Mouse (Mus musculus) forebrain, embryonic 14.5 days (tissue): ENCODE results near the gene Elmod1. TPM values are rescaled to one million over a fixed set of nuclear protein-coding genes. Genes with fewer than 3 reads are reported as not detected.
"Not testable (repeated sequence)": the region's sequence is repeated elsewhere in the genome, so short reads cannot be mapped to it uniquely, and the experiment has no call there.

Experiments
- ATAC-seq: fragments of 200-750 bp; cut with Nextera tagmentation; 2 replicates; pipeline ENCODE4 v1.8.0; 2017; ENCODE audit warnings: mild to moderate bottlenecking, moderate library complexity
- DNase-seq: peaks from one replicate; pipeline ENCODE4 v3.0.0-alpha.2; 2015; ENCODE audit warnings: low spot score
- H3K27ac ChIP-seq: fragments of 300-500 bp; sonication (generic); 2 replicates; pipeline ENCODE4 v1.5.1; 2014; ENCODE audit warnings: low read depth, mild to moderate bottlenecking, control low read depth, low read length, moderate library complexity
- H3K27me3 ChIP-seq: fragments of 300-500 bp; sonication (generic); replicated peaks from 2 replicates; pipeline ENCODE4 v1.6.1; 2014; ENCODE audit warnings: low read length, control low read depth, mixed read lengths; ENCODE audit not compliant: control insufficient read depth, insufficient read depth
- H3K36me3 ChIP-seq: fragments of 300-500 bp; sonication (generic); 2 replicates; pipeline ENCODE4 v1.6.1; 2014; ENCODE audit warnings: low read length, control low read depth; ENCODE audit not compliant: control insufficient read depth, insufficient read depth
- H3K4me1 ChIP-seq: fragments of 300-500 bp; sonication (generic); 2 replicates; pipeline ENCODE4 v1.6.1; 2014; ENCODE audit warnings: antibody characterized with exemption, low read length, control low read depth; ENCODE audit not compliant: control insufficient read depth, insufficient read depth
- H3K4me2 ChIP-seq: fragments of 300-500 bp; sonication (generic); 2 replicates; pipeline ENCODE4 v1.6.1; 2014; ENCODE audit warnings: mild to moderate bottlenecking, control low read depth, low read length
- H3K4me3 ChIP-seq: fragments of 300-500 bp; sonication (generic); 2 replicates; pipeline ENCODE4 v1.5.1; 2014; ENCODE audit warnings: low read depth, low read length, control low read depth
- H3K9ac ChIP-seq: fragments of 300-500 bp; sonication (generic); 2 replicates; pipeline ENCODE4 v1.6.1; 2014; ENCODE audit warnings: mild to moderate bottlenecking, low read length, control low read depth, moderate library complexity
- H3K9me3 ChIP-seq: fragments of 300-500 bp; sonication (generic); replicated peaks from 2 replicates; pipeline ENCODE4 v1.6.1; 2016; ENCODE audit warnings: low read length, control low read depth, mixed read lengths; ENCODE audit not compliant: control insufficient read depth
- WGBS: fragments of 180-500 bp; shearing (Covaris S2); extraction: QIAGEN DNeasy Blood & Tissue Kit; methylation state at CpG from one replicate; pipeline ENCODE4 v1.1.7; 2014; 5-methylcytosine and 5-hydroxymethylcytosine counted together
- polyA plus RNA-seq: library from polyadenylated mRNA; unstranded; fragments of >200 nt; fragmentation: Nextera tagmentation; extraction: Ambion mirVana; gene quantifications from 2 replicates; pipeline ENCODE4 v1.2.1, GENCODE M21; 2014

Elmod1 gene
- polyA plus RNA-seq: 11.6 and 19.5 TPM in 2 replicates

DNA sequence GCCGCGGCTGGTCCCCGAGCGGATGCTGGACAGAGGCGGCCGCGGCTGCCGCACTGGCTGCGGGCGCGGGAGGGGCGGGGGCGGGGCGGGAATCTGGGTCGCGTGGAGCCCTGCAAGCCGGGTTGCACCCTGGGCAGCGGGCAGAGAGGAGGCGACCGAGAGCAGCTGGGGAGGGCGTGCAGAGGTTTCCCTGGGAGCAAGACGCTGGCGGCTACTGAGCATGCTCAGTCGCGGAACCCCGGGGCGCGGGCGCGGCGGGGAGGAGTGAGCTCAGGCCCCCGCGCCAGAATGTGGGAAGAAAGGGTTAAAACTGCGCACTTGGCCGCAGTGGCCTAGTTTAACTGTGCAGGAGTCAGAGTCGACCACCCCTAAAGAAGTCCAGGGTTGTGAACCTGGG is at the start of gene Elmod1:
TSS of gene Elmod1 (minus strand) at position 180 of the 397 bp plus-strand sequence.
- Histone ChIP-seq H3K4me2 (peak within 1 kb of the TSS; percentile 89), H3K36me3 (no peaks in the 10 kb centered on the region), H3K27ac (peak within 1 kb of the TSS; percentile 82), H3K27me3 (no peaks in the 10 kb centered on the region; the same call in 1 of the 2 replicates), H3K4me3 (peak within 1 kb of the TSS; percentile 75), H3K9ac (peak within 1 kb of the TSS; percentile 84), H3K4me1 (no peaks in the 10 kb centered on the region; the same call in 1 of the 2 replicates), H3K9me3 (no peaks in the 10 kb centered on the region)
- under 1% methylated on average over 28 of the region's 36 CpGs for WGBS
- DNase-seq (peak; percentile 74), ATAC-seq (peak; percentile 89)

DNA sequence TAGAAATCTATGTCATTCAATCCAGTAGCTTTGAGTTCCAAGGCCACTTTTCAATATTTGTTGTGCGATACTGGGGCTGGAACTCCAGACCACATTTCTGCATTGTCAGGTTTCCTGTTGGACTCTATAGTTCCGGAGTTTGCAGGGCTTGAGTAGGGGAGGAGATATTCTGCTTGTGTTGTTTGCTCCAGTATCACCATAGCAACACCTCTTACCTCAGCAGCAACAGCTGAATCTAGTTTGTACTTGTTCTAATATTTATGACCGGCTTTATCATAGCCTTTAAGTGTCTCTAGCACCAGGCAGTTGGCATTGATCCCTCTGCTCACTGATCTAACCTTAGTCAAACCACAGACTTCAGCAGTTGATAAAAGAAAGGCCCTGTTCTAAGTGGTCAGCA is 47.7 kb upstream of the Elmod1 start:
- Histone ChIP-seq H3K36me3 (no peaks in the 10 kb centered on the region), H3K4me2 (no peak overlapping the region), H3K4me3 (no peak overlapping the region), H3K27me3 (no peaks in the 10 kb centered on the region), H3K9me3 (no peaks in the 10 kb centered on the region), H3K9ac (no peak overlapping the region), H3K27ac (no peak overlapping the region), H3K4me1 (no peaks in the 10 kb centered on the region)
- ATAC-seq: no peak
- no peak for DNase-seq
- WGBS: 81% methylated on average over 3 of the region's 3 CpGs

DNA sequence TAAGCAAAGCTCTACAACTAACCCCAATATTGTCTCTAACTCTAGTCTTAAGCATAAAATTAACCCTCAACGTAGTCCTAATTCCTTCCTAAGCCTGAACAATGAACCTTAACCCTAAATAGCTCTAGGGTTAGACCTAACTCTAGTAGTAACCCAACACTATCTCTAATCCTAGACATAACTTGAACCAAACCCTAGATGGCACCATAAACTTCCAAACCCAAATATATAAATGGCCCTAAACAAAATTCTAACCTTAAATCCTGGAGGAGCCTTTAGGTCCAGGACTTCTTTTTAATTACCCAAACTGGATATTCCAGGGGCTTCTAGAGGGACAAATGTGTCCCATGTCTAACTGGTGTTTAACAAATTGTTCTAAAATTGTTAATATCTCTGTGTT is 19.4 kb upstream of the Elmod1 start:
- ATAC-seq (no peak), DNase-seq (no peak)
- 69% methylated on average over 1 of the region's 1 CpGs for WGBS
- no peak overlapping the region for H3K4me2 ChIP-seq
- H3K27ac ChIP-seq: no peak overlapping the region
- no peak overlapping the region for H3K9ac ChIP-seq
- H3K4me3 ChIP-seq: no peak overlapping the region
- no peaks in the 10 kb centered on the region for H3K27me3 ChIP-seq
- H3K36me3 ChIP-seq: no peaks in the 10 kb centered on the region
- H3K4me1 ChIP-seq: no peaks in the 10 kb centered on the region
- H3K9me3 ChIP-seq: no peaks in the 10 kb centered on the region

DNA sequence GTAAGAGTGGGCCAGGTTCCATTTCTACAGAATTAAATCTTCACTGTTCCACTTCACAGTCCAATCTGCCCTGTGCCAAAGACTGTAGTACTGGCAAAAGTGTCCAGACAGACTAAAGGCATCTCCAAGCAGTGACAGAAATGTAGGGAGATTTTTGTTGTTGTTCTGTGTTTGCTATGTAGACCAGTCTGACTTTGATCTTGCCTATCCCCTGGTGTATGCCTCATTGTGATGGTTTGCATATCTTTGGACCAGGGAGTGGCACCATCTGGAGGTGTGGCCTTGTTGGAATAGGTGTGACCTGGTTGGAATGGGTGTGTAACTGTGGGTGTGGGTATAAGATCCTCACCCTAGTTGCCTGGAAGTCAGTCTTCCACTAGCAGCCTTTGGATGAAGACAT is 17.5 kb upstream of the Elmod1 start:
- not testable (repeated sequence) for H3K27ac ChIP-seq, H3K4me2 ChIP-seq, H3K4me1 ChIP-seq, DNase-seq, ATAC-seq, H3K4me3 ChIP-seq, H3K9ac ChIP-seq, H3K27me3 ChIP-seq, H3K36me3 ChIP-seq, H3K9me3 ChIP-seq

DNA sequence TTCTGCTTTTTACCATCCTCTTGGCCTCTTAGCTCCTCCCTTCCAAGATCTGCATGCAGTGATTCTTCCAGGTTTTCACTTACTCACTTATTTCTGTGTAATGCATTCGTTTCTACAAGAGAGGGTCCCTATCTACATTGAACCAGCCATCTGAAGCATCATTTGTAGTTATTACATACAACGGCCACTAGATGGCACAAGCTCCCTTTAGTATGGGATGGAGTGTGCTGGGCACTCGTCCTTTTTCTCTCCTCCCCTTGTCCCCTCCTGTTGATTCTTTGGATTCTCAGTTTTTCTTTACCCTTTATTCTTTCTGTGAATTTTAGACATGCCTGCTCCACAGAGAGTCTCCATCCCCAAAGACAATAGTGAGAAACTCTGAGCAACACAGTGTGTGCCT is 15.8 kb upstream of the Elmod1 start:
- no peak overlapping the region for H3K4me2 ChIP-seq
- H3K27ac ChIP-seq: no peak overlapping the region
- no peak overlapping the region for H3K9ac ChIP-seq
- H3K27me3 ChIP-seq: no peaks in the 10 kb centered on the region
- ATAC-seq: peak; percentile 92
- no peaks in the 10 kb centered on the region for H3K36me3 ChIP-seq
- H3K4me1 ChIP-seq: no peaks in the 10 kb centered on the region
- no peaks in the 10 kb centered on the region for H3K9me3 ChIP-seq
- no peak overlapping the region for H3K4me3 ChIP-seq
- peak; percentile 88 for DNase-seq
- 5% methylated on average over 3 of the region's 3 CpGs for WGBS

DNA sequence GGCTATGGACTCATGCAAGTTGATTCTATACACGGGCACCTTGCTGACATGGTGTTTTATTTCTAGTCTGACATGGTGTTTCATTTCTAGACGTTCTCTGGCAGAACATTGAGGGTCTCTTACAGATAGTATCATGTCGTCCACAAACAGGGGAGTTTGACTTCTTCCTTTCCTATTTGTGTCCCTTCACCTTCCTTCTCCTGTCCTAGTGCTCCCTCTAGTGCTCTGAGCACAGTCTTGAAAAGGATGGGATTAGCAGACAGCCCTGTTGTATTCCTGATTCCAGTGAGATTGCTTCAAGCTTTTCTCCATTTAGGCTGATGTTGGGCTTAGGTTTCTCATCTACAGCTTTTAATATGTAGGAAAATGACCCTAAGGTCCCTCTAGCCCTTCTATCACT is 11.9 kb upstream of the Elmod1 start:
- H3K4me2 ChIP-seq: no peak overlapping the region
- no peaks in the 10 kb centered on the region for H3K9me3 ChIP-seq
- no peak overlapping the region for H3K9ac ChIP-seq
- H3K4me1 ChIP-seq: no peaks in the 10 kb centered on the region
- no peaks in the 10 kb centered on the region for H3K27me3 ChIP-seq
- H3K4me3 ChIP-seq: no peak overlapping the region
- DNase-seq (peak; percentile 78), ATAC-seq (peak; percentile 41; the same call in 1 of the 2 replicates)
- no peaks in the 10 kb centered on the region for H3K36me3 ChIP-seq
- H3K27ac ChIP-seq: no peak overlapping the region
- WGBS: 33% methylated on average over 3 of the region's 3 CpGs

DNA sequence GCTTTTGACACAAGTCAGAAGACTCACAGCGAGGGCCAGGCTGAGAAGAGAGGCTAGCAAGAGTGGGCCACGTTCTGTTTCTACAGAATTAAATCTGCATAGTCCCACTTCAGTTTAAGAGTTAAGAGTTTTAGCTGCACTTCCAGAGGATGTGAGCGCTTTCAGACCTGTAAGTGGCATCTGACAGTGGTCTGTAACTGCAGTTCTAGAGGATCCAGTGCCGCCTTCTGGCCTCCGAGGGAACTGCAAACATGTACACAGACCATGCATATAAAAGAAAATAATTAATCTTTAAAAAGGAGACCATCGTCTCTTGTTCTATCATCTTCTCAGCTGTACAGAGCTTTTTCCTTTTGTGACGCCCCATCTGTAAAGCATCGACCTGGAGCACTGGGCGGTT is 9.8 kb upstream of the Elmod1 start:
- H3K4me2 ChIP-seq: no peak overlapping the region
- peak; percentile 78 for DNase-seq
- H3K9me3 ChIP-seq: no peaks in the 10 kb centered on the region
- no peaks in the 10 kb centered on the region for H3K36me3 ChIP-seq
- no peaks in the 10 kb centered on the region for H3K27me3 ChIP-seq
- no peak overlapping the region for H3K4me3 ChIP-seq
- ATAC-seq: peak; percentile 55; the same call in 1 of the 2 replicates
- no peak overlapping the region for H3K27ac ChIP-seq
- H3K4me1 ChIP-seq: no peaks in the 10 kb centered on the region
- WGBS: 28% methylated on average over 9 of the region's 9 CpGs
- H3K9ac ChIP-seq: no peak overlapping the region

DNA sequence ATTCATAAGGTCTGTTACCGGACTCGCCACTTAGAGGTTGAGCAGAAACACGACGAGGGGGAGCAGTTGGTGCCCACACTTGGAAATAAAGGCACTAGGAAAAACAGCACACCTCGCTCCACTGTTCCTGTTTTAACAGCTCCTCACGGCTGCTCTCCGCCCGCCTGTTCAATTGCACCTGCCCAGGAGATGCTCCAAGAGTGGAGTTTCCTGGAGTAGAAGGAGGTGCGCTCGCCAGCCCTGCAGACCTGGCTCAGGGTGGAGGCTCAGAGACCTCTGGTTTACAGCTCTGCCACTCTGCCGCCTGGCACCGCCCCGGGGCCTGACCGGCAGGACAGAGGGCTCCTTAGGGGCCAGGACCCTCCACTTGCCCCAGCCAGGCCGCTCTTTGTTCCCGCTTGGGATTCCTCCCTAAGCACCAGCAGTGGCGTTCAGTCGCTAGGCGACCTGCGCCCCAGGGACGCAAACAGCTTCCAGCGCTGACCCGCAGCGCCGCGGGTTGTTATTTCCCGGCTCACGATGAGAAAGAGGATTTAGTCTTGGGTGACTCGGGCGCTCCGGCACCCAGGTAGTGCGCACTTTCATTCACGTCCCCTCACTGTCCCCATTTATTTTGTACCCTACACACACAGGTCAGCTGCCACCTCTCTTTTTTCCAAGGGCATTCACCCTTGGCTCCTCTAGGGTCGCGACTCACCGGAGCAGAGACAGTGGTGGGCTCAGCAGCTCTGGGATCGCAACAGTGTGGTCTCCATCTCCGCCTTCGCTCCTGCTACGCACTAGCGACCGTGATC is 576 bp downstream of the Elmod1 start:
- H3K4me2 ChIP-seq: peak overlapping the region; percentile 89
- peak overlapping the region; percentile 75 for H3K4me3 ChIP-seq
- no peaks in the 10 kb centered on the region for H3K9me3 ChIP-seq
- H3K9ac ChIP-seq: peak overlapping the region; percentile 84
- peak; percentile 63 for DNase-seq
- H3K27me3 ChIP-seq: no peaks in the 10 kb centered on the region; the same call in 1 of the 2 replicates
- ATAC-seq: peak; percentile 62
- WGBS: under 1% methylated on average over 42 of the region's 42 CpGs
- H3K36me3 ChIP-seq: no peaks in the 10 kb centered on the region
- no peaks in the 10 kb centered on the region; the same call in 1 of the 2 replicates for H3K4me1 ChIP-seq
- H3K27ac ChIP-seq: peak overlapping the region; percentile 82

DNA sequence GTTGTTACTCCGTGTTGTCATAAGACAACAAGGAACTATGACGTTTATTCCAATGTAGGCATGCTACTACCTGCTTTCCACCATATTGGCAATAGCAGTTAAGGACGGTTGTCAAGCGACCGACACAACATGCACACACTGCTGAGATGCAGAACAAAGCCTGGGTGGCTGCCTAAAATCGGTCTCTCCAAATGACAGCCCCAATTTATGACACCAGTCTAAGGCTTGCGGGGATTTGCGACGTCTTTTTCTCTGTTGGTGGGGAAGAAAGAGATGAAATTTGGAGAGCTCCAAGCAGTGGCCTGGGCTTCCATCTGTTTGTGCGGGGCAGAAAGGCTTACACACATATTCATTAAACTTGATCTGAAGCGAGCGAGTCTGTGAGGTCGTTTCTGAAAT is 1.2 kb downstream of the Elmod1 start:
- no peaks in the 10 kb centered on the region; the same call in 1 of the 2 replicates for H3K27me3 ChIP-seq
- H3K36me3 ChIP-seq: no peaks in the 10 kb centered on the region
- peak overlapping the region; percentile 82 for H3K27ac ChIP-seq
- H3K9me3 ChIP-seq: no peaks in the 10 kb centered on the region
- ATAC-seq: peak; percentile 28
- H3K4me3 ChIP-seq: peak overlapping the region; percentile 75
- H3K4me2 ChIP-seq: peak overlapping the region; percentile 89
- H3K4me1 ChIP-seq: no peaks in the 10 kb centered on the region; the same call in 1 of the 2 replicates
- WGBS: 13% methylated on average over 13 of the region's 13 CpGs
- peak overlapping the region; percentile 84 for H3K9ac ChIP-seq
- peak; percentile 60 for DNase-seq
